Mouse (Mus musculus) MEL (cell line): ENCODE data around the gene Csmd2. TPM values are rescaled to one million over a fixed set of nuclear protein-coding genes. Genes with fewer than 3 reads are reported as not detected.

Source experiments
- DNase-seq: peaks from one replicate; pipeline ENCODE4 v3.0.0; 2011; ENCODE audit warnings: low read depth, low spot score
- H3K27ac ChIP-seq: 2 replicates; pipeline ENCODE4 v1.5.1; 2012; ENCODE audit warnings: low read depth, mild to moderate bottlenecking, control low read depth, low read length, moderate library complexity; ENCODE audit not compliant: control insufficient read depth
- H3K27me3 ChIP-seq, 2 experiments: fragments of 150-350 bp in 1 of 2; sonication (generic) in 1 of 2; 2 replicates each; pipeline ENCODE4 v1.6.1; 2012; ENCODE audit warnings: low read length in 2 of 2, mild to moderate bottlenecking in 2 of 2, improper control_type of control experiment in 1 of 2, moderate library complexity in 1 of 2; ENCODE audit not compliant: insufficient read depth in 2 of 2, control insufficient read depth in 1 of 2
- H3K36me3 ChIP-seq, 2 experiments: 2 replicates each; pipeline ENCODE4 v1.6.1; 2012 to 2014; ENCODE audit warnings: low read length in 2 of 2, improper control_type of control experiment in 1 of 2, inconsistent platforms in 1 of 2, mild to moderate bottlenecking in 1 of 2; ENCODE audit not compliant: insufficient read depth in 2 of 2, control insufficient read depth in 1 of 2
- H3K4me1 ChIP-seq, 2 experiments: fragments of 150-350 bp in 1 of 2; sonication (generic) in 1 of 2; 2 replicates each; pipeline ENCODE4 v1.6.1; 2012; ENCODE audit warnings: low read length in 2 of 2, improper control_type of control experiment in 1 of 2, mild to moderate bottlenecking in 1 of 2; ENCODE audit not compliant: insufficient read depth in 2 of 2, control insufficient read depth in 1 of 2
- H3K4me3 ChIP-seq, 2 experiments: fragments of 150-350 bp in 1 of 2; sonication (generic) in 1 of 2; 2 replicates each; pipeline ENCODE4 v1.5.1; 2012; ENCODE audit warnings: low read depth in 2 of 2, low read length in 2 of 2, mild to moderate bottlenecking in 2 of 2, moderate library complexity in 2 of 2, control low read depth in 1 of 2, improper control_type of control experiment in 1 of 2; ENCODE audit not compliant: control insufficient read depth in 1 of 2, insufficient read depth in 1 of 2
- H3K79me2 ChIP-seq: 2 replicates; pipeline ENCODE4 v1.6.1; 2012; ENCODE audit warnings: mild to moderate bottlenecking, low read length, moderate library complexity; ENCODE audit not compliant: control insufficient read depth, poor library complexity, insufficient read depth
- H3K9ac ChIP-seq: 2 replicates; pipeline ENCODE4 v1.6.1; 2012; ENCODE audit warnings: low read depth, mild to moderate bottlenecking, control low read depth, low read length, moderate library complexity; ENCODE audit not compliant: control insufficient read depth, poor library complexity, severe bottlenecking
- H3K9me3 ChIP-seq: fragments of 150-350 bp; sonication (generic); replicated peaks from 2 replicates; pipeline ENCODE4 v1.6.1; 2012; ENCODE audit warnings: mild to moderate bottlenecking, low read length, improper control_type of control experiment, moderate library complexity; ENCODE audit not compliant: insufficient read depth
- CHD2 ChIP-seq: IDR thresholded peaks from 2 replicates; pipeline ENCODE4 v1.6.1; 2011; ENCODE audit warnings: low read length, improper control_type of control experiment
- CTCF ChIP-seq, 3 experiments: IDR thresholded peaks in 2 of 3; conservative IDR thresholded peaks in 1 of 3; 2 replicates each; pipeline ENCODE4 v1.5.1; 2011 to 2012; ENCODE audit warnings: low read length in 3 of 3, low read depth in 2 of 3, mild to moderate bottlenecking in 2 of 3, improper control_type of control experiment in 1 of 3, inconsistent platforms in 1 of 3, mixed read lengths in 1 of 3, moderate library complexity in 1 of 3; ENCODE audit not compliant: control insufficient read depth in 1 of 3, insufficient read depth in 1 of 3, poor library complexity in 1 of 3, severe bottlenecking in 1 of 3
- E2F4 ChIP-seq: IDR thresholded peaks from 2 replicates; pipeline ENCODE4 v1.6.1; 2011; ENCODE audit warnings: low read depth, low read length, improper control_type of control experiment, borderline replicate concordance
- ELF1 ChIP-seq: IDR thresholded peaks from 2 replicates; pipeline ENCODE4 v1.6.1; 2014; ENCODE audit warnings: low read depth, mild to moderate bottlenecking, inconsistent platforms, low read length, improper control_type of control experiment, moderate library complexity
- EP300 ChIP-seq, 2 experiments: IDR thresholded peaks; 2 replicates each; pipeline ENCODE4 v1.6.1; 2011; ENCODE audit warnings: improper control_type of control experiment in 2 of 2, low read length in 2 of 2, low read depth in 1 of 2, mild to moderate bottlenecking in 1 of 2
- ETS1 ChIP-seq: IDR thresholded peaks from 2 replicates; pipeline ENCODE4 v1.6.1; 2012; ENCODE audit warnings: low read depth, mild to moderate bottlenecking, inconsistent platforms, low read length, improper control_type of control experiment, moderate library complexity
- GABPA ChIP-seq: IDR thresholded peaks from 2 replicates; pipeline ENCODE4 v1.6.1; 2012; ENCODE audit warnings: low read depth, mild to moderate bottlenecking, inconsistent platforms, low read length, improper control_type of control experiment, moderate library complexity
- HCFC1 ChIP-seq: IDR thresholded peaks from 2 replicates; pipeline ENCODE4 v1.6.1; 2012; ENCODE audit warnings: low read depth, mild to moderate bottlenecking, inconsistent platforms, low read length, improper control_type of control experiment, moderate library complexity
- JUND ChIP-seq: IDR thresholded peaks from 2 replicates; pipeline ENCODE4 v1.6.1; 2011; ENCODE audit warnings: low read depth, mild to moderate bottlenecking, improper control_type of control experiment, low read length
- KAT2A ChIP-seq: conservative IDR thresholded peaks from 2 replicates; pipeline ENCODE4 v1.6.1; 2012; ENCODE audit warnings: low read depth, low read length, improper control_type of control experiment, inconsistent platforms
- MAFK ChIP-seq: IDR thresholded peaks from 2 replicates; pipeline ENCODE4 v1.6.1; 2011; ENCODE audit warnings: low read depth, mild to moderate bottlenecking, low read length, improper control_type of control experiment, borderline replicate concordance
- MAZ ChIP-seq: IDR thresholded peaks from 2 replicates; pipeline ENCODE4 v1.6.1; 2012; ENCODE audit warnings: low read depth, mild to moderate bottlenecking, inconsistent platforms, low read length, improper control_type of control experiment
- MEF2A ChIP-seq: IDR thresholded peaks from 2 replicates; pipeline ENCODE4 v1.6.1; 2014; ENCODE audit warnings: low read depth, mild to moderate bottlenecking, inconsistent platforms, low read length, improper control_type of control experiment; ENCODE audit not compliant: poor library complexity, insufficient replicate concordance, severe bottlenecking; ENCODE audit errors: extremely low read depth
- MXI1 ChIP-seq: IDR thresholded peaks from 2 replicates; pipeline ENCODE4 v1.6.1; 2011; ENCODE audit warnings: mild to moderate bottlenecking, low read depth, low read length, improper control_type of control experiment
- MYB ChIP-seq: IDR thresholded peaks from 2 replicates; pipeline ENCODE4 v1.6.1; 2011; ENCODE audit warnings: mild to moderate bottlenecking, low read depth, low read length, improper control_type of control experiment
- NRF1 ChIP-seq: IDR thresholded peaks from 2 replicates; pipeline ENCODE4 v1.6.1; 2014; ENCODE audit warnings: low read depth, mild to moderate bottlenecking, inconsistent platforms, low read length, improper control_type of control experiment, moderate library complexity; ENCODE audit not compliant: poor library complexity, insufficient read depth, severe bottlenecking
- POLR2AphosphoS2 ChIP-seq: IDR thresholded peaks from 2 replicates; pipeline ENCODE4 v1.6.1; 2011; ENCODE audit warnings: low read length, improper control_type of control experiment
- POLR2AphosphoS5 ChIP-seq: IDR thresholded peaks from 2 replicates; pipeline ENCODE4 v1.6.1; 2012; ENCODE audit warnings: low read depth, borderline replicate concordance, mild to moderate bottlenecking, inconsistent platforms, low read length, moderate library complexity, mixed read lengths
- RAD21 ChIP-seq: IDR thresholded peaks from 2 replicates; pipeline ENCODE4 v1.6.1; 2011; ENCODE audit warnings: mild to moderate bottlenecking, low read depth, low read length, improper control_type of control experiment
- SIN3A ChIP-seq: IDR thresholded peaks from 2 replicates; pipeline ENCODE4 v1.6.1; 2012; ENCODE audit warnings: low read length, improper control_type of control experiment, inconsistent platforms
- TAL1 ChIP-seq: IDR thresholded peaks from 2 replicates; pipeline ENCODE4 v1.6.1; 2012; ENCODE audit warnings: mild to moderate bottlenecking, inconsistent platforms, low read length, moderate library complexity, mixed read lengths
- TBP ChIP-seq: IDR thresholded peaks from 2 replicates; pipeline ENCODE4 v1.8.0; 2011; ENCODE audit warnings: low read depth, low read length, improper control_type of control experiment
- TCF12 ChIP-seq: IDR thresholded peaks from 2 replicates; pipeline ENCODE4 v1.6.1; 2014; ENCODE audit warnings: low read depth, mild to moderate bottlenecking, inconsistent platforms, low read length, improper control_type of control experiment, moderate library complexity
- USF1 ChIP-seq: IDR thresholded peaks from 2 replicates; pipeline ENCODE4 v1.6.1; 2014; ENCODE audit warnings: low read depth, mild to moderate bottlenecking, inconsistent platforms, low read length, improper control_type of control experiment, moderate library complexity
- ZC3H11A ChIP-seq: IDR thresholded peaks from 2 replicates; pipeline ENCODE4 v1.6.1; 2012; ENCODE audit warnings: low read depth, mild to moderate bottlenecking, inconsistent platforms, low read length, improper control_type of control experiment
- ZKSCAN1 ChIP-seq: IDR thresholded peaks from 2 replicates; pipeline ENCODE4 v1.6.1; 2012; ENCODE audit warnings: low read depth, mild to moderate bottlenecking, inconsistent platforms, low read length, improper control_type of control experiment, moderate library complexity
- ZMIZ1 ChIP-seq: IDR thresholded peaks from 2 replicates; pipeline ENCODE4 v1.6.1; 2012; ENCODE audit warnings: low read depth, mild to moderate bottlenecking, inconsistent platforms, low read length, improper control_type of control experiment, moderate library complexity
- polyA plus RNA-seq, 2 experiments: library from polyadenylated mRNA; stranded (reverse) in 1 of 2; unstranded in 1 of 2; fragments of >175 nt in 1 of 2; fragments of >200 nt in 1 of 2; gene quantifications; 2 replicates each; pipeline versions ENCODE4 v1.2.1 to v1.2.4; 2012; ENCODE audit warnings: low replicate concordance in 2 of 2, low read depth in 1 of 2; ENCODE audit not compliant: insufficient read length in 2 of 2, insufficient read depth in 1 of 2, missing spikeins in 1 of 2
- total RNA-seq: library from RNA; depleted of rRNA; stranded (reverse); fragments of 300-350 nt; gene quantifications from 2 replicates; pipeline ENCODE4 v1.2.3, GENCODE M21; 2012

The Csmd2 gene
- total and polyA plus RNA-seq, 3 experiments: not detected

- Histone ChIP-seq H3K9ac (no peak overlapping the region), H3K4me3 (no peak overlapping the region), H3K4me1 (no peaks in the 10 kb centered on the region), H3K36me3 (no peaks in the 10 kb centered on the region), H3K9me3 (no peaks in the 10 kb centered on the region), H3K27ac (no peak overlapping the region), H3K79me2 (no peaks in the 10 kb centered on the region), H3K27me3 (no peaks in the 10 kb centered on the region)
- TF ChIP-seq GABPA: no peak
- TF ChIP-seq POLR2AphosphoS2: no peak
- TF ChIP-seq ETS1: no peak
- TF ChIP-seq CTCF (IDR thresholded peaks at IDR 0.05 in 2 of 3, conservative IDR thresholded peaks at IDR 0.05 in 1 of 3; ENCODE audit: control insufficient read depth in 1 of 3, insufficient read depth in 1 of 3, low read depth in 2 of 3, low read length in 3 of 3, poor library complexity in 1 of 3, severe bottlenecking in 1 of 3): no peak
- TF ChIP-seq TAL1: no peak
- TF ChIP-seq MAZ: no peak
- TF ChIP-seq HCFC1: no peak
- TF ChIP-seq POLR2AphosphoS5: no peak
- TF ChIP-seq CHD2: no peak
- no peak for TF ChIP-seq MAFK
- TF ChIP-seq SIN3A: no peak
- TF ChIP-seq MXI1: no peak
- no peak for TF ChIP-seq RAD21
- no peak for TF ChIP-seq JUND
- DNase-seq: no peak
Measured at GRCm38 (mm10) chr4:128397804-128398203, 410.1 kb downstream of the Csmd2 start.

- no peaks in the 10 kb centered on the region for H3K9me3 ChIP-seq
- no peak overlapping the region for H3K27ac ChIP-seq
Measured at GRCm38 (mm10) chr4:128398948-128399347, 411.3 kb downstream of the Csmd2 start.

More at GRCm38 (mm10) chr4:128398948-128399347, 411.3 kb downstream of the Csmd2 start:
- TF ChIP-seq SIN3A (no peak), ETS1 (no peak), KAT2A (no peak), USF1 (no peak), MEF2A (no peak), ZKSCAN1 (no peak), MXI1 (no peak), HCFC1 (no peak), E2F4 (no peak), MYB (no peak), CHD2 (no peak), ZC3H11A (no peak), NRF1 (no peak), EP300 (IDR thresholded peaks at IDR 0.05; ENCODE audit: low read depth in 1 of 2, low read length in 2 of 2) (no peak), TBP (no peak), TAL1 (no peak), ZMIZ1 (no peak), ELF1 (no peak), TCF12 (no peak), CTCF (IDR thresholded peaks at IDR 0.05 in 2 of 3, conservative IDR thresholded peaks at IDR 0.05 in 1 of 3; ENCODE audit: control insufficient read depth in 1 of 3, insufficient read depth in 1 of 3, low read depth in 2 of 3, low read length in 3 of 3, poor library complexity in 1 of 3, severe bottlenecking in 1 of 3) (no peak)
- Histone ChIP-seq H3K79me2 (no peaks in the 10 kb centered on the region), H3K4me1 (no peaks in the 10 kb centered on the region), H3K9ac (no peak overlapping the region), H3K27me3 (no peaks in the 10 kb centered on the region), H3K4me3 (no peak overlapping the region), H3K36me3 (no peaks in the 10 kb centered on the region)
- no peak for DNase-seq
